Mouse (Mus musculus): ENCODE measurements around the gene Olfr1051.
"Not testable (repeated sequence)": the region's sequence is repeated elsewhere in the genome, so short reads cannot be mapped to it uniquely, and the experiment has no call there.

Olfr1051 gene

DNA sequence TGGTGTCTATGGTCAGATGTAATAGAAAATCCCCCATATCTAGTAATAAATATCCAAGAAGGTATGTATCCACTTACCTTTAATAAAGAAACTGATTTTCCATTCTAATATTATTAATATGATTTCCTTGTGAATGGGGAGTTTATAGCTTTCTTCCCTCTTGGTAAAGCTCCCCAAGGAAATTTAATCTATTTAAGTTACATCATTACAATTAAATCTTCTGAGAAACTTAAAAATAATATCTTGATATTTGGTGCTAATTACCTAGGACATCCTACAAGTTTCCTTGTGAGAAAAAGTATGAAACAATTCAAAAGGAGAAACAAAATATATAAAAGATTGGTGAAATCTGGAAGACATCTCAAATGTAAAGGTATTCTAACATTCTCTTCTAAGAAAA, at the start of gene Olfr1051:
TSS of gene Olfr1051 (minus strand) at position 101 of the 400 bp plus-strand sequence.
- DNase-seq (ENCODE audit: low spot score in 2 of 2) = not testable (repeated sequence)

DNA sequence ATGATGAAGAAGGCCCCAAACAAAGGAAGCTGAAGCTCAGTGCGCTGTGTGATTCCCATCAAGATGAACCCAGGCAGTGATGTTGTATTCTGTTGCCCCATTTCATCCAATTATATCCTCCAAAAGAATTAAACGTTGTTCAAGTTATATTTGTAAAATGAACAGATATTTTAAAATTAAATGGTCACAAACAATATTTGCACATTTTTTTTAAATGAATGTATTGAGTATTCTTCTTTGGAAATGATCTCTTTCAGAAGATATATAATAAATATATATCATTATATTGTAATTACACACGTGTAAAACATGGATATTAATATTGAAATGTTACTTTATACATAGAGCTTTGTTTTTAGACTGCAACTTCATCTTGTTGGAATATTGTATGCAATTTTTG, 36.3 kb upstream of the Olfr1051 start, which contains the start of gene Olfr1053:
TSS of gene Olfr1053 (minus strand) at position 101 of the 400 bp plus-strand sequence.
- no peak for DNase-seq (ENCODE audit: low spot score in 2 of 2)

DNA sequence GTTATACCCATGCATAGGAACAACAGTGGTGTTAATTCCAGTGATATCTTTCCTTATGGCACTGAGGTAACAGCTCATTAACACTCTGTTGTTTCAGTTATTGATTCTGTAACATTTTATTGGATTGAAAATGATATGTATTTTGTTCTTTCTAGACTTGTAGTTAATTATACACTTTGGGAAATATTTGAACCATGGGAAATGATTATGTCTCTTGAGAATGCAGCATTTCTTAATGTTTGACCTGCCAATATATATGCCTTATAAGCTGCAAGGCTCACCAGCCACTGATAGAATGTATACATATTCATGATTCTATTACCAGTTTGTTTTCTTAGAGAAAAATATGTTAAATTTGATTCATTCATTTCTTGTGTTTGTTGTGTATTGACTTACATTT, 13.3 kb upstream of the Olfr1051 start, which contains the start of gene Olfr1052:
TSS of gene Olfr1052 (plus strand) at position 301 of the 400 bp plus-strand sequence.
- no peak for DNase-seq (ENCODE audit: low spot score in 2 of 2)

DNA sequence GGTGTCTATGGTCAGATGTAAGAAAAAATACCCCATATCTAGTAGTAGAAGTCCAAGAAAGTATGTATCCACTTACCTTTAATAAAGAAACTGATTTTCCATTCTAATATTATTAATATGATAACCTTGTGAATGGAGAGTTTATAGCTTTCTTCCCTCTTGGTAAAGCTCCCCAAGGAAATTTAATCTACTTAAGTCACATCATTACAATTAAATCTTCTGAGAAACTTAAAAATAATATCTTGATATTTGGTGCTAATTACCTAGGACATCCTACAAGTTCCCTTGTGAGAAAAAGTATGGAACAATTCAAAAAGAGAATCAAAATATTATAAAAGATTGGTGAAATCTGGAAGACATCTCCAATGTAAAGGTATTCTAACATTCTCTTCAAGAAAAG, 20.7 kb downstream of the Olfr1051 start, which contains the start of gene Olfr1049:
TSS of gene Olfr1049 (minus strand) at position 101 of the 400 bp plus-strand sequence.
- not testable (repeated sequence) for DNase-seq (ENCODE audit: low spot score in 2 of 2)

DNA sequence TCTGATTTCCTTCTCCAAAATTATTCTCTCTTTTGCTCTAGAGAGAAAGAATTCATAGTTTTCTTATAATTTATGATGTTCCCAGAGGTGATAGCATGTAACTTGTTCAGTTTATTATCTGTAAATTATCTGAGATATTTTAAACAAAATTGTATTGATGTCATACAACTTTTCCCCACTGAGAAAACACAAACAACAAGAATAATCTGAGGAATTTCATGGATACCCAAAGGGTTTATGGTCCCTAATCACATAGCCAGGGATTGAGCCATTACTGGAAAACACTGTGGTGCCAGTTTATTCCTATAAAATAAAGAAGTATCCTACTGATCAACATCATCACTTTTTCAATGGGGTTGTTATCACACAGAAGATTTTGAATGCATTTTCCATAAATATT, 38.7 kb downstream of the Olfr1051 start, which contains the start of gene Olfr1048:
TSS of gene Olfr1048 (minus strand) at position 101 of the 400 bp plus-strand sequence.
- no peak for DNase-seq (ENCODE audit: low spot score in 2 of 2)

DNA sequence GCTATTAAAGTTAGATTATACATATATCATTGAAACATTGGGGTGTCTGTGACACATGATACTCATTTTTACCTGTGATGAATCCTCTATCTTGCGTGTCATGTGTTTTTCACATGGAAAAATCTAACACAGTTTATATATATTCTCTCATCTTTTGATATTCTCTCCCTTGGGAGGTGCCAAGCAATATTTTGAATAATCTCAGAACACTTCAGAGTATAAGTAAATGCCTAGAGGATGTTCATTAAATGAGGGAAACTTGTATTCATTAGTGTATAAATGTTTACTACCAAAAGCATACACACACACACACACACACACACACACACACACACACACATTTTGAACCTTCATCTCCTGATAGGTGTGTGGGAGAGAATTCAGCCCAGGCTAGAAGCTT, 47.6 kb downstream of the Olfr1051 start, which contains the start of gene Olfr1047:
TSS of gene Olfr1047 (minus strand) at position 101 of the 400 bp plus-strand sequence.
- DNase-seq (ENCODE audit: low spot score in 2 of 2) = no peak
